Mouse (Mus musculus) A20 (cell line): Measurements from ENCODE around the gene Fuca1.
A peak's percentile ranks its signal among the peaks of the same experiment; 100 is the strongest.

Source experiments
- DNase-seq: peaks from one replicate; pipeline ENCODE4 v3.0.0-alpha.2; 2011; ENCODE audit warnings: low read depth, low spot score

Gene Fuca1

GRCm38 (mm10) chr4:135920304-135921241 lies at the start of gene Fuca1:
Gene Fuca1, plus strand, starts transcription at chr4:135920735.
- DNase-seq = peak; percentile 98

DNA sequence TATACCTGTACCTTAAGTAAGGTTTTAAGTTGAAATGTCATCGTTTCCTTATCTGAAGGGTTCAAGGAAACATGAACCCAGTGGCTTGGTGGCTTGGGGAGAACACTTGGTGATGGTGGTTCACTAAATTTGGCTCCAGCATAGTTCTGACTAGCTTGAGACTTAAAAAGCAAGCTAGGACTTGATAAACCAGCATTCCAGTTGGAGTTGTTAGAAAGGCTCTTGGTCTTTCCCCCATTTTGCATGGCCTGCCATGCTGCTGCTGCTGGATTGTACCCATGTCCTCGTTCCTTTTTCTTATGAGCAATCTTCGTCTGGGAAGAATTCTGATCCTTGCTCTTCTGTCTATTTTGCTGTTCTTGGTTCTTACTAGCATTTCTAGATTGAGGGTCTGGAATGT lies 48.5 kb upstream of the Fuca1 start:
- peak; percentile 53 for DNase-seq

DNA sequence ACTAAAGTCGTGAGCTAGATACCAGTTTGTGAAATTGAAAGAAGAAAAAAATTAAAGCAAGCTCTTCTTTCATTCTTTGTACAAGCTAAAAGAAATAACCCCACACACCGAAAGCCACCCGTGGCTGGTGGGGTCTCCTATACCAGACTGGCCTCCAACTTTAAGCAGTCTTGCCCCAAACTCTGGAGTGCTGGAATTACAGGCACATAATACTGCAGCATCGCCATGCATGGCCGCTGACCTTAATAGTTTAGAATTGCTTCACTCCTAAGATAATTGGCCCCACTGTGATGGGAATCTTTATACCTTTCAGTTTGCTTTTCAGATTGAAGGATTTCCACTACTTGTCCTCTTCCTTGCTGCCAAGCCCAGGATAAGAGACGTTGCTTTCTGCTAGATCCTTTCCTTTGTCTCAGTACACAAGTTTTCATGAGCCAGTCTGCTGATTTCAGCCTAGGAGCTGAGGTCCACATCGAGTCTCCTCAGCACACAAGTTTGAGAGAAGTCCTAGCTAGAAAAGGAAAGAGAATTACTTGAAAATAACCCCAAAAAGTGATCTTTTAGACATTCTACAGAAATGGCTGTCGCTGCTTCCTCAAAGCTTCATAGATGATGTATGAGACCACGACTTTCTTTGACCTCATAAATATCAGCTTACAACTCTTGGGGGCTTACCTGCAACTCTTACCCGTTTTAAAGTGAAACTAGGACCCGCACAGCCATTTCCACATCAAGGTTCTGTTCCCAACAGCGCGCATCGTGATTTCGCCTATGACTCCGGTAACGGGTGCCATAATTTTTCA lies 47.7 kb upstream of the Fuca1 start:
- DNase-seq = peak; percentile 60

DNA sequence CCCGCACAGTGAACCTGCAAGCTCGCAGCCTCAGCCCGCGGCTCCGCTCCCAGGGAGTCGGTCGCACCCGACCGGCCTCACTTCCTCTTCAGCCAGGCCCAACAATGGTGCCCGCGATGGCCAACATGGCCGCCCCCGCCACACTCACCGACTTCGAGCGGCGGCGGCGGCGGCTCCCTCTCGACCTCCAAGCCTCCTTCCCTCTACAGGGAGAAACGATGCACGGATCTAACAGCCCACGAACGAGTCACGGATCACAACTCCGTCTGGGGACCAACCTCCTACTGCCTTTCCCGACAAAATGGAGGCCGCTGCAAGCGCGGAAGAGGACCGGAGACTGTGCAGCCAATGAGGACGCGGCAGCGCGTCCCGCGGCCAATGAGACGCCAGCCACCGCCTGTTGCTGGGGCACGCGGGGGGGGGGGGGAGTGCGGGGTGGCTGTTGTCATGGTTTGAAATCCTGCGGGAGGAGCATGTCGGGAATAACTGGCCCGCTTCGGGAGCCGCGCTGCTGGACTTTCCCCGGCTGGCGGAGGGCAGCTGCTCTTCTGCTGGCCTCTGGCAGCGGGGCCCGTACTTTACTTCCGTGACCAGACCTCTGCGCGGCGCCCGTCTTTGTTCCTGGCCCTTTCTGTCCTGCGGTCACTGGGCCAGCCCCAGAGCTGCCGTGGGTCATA lies 46.9 kb upstream of the Fuca1 start, which contains the start of gene Pnrc2:
Gene Pnrc2 (minus strand): TSS at position 325 of the 677 bp plus-strand sequence.
- peak; percentile 97 for DNase-seq

GRCm38 (mm10) chr4:135874564-135875535 lies 45.7 kb upstream of the Fuca1 start:
- peak; percentile 75 for DNase-seq

- no peak for DNase-seq
Observed at GRCm38 (mm10) chr4:135875546-135875945, 45.0 kb upstream of the Fuca1 start.

DNA sequence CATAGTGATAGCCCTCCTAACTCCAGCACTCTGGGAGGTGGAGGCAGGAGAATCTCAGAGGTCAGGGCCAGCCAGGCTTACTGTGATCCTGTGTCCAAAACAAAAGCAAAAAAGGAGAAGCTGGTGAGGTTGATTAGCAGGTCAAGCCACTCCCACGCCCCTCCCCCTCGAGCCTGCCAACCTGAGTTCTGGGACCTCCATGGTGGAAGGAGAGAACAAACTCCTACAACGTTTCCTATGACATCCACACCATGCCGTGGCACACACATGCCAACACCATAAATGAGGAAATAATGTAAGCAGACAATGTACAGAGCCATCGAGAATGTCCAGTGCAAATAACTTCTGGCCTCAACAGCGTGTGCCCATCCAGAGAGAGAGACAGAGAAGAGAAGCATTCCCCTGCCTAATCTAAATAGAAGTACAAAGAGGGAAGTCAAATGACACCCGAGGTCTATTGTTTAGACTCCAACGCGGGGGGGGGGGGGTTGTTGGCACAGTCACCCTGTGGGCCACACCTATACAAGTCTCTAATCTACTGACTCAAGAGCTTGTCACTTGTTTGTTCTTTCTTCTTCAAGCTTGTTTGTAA lies 44.4 kb upstream of the Fuca1 start:
- peak; percentile 92 for DNase-seq

- DNase-seq = peak; percentile 96
Observed at GRCm38 (mm10) chr4:135876583-135877020, 43.9 kb upstream of the Fuca1 start.

DNA sequence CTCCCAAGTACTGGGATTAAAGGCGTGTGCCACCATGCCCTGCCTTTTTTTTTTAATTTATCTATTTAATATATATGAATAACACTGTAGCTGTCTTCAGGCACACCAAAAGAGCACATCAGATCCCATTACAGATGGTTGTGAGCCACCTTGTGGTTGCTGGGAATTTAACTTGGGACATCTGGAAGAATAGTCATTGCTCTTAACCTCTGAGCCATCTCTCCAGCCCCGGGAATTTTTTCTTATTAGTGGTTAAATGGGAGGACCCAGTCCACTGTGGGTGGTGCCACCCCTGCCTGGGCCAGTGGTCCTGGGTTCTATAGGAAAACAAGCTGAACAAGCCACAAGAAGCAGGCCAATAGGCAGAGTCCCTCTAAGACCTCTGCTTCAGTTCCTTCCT lies 42.8 kb upstream of the Fuca1 start:
- DNase-seq = peak; percentile 31

GRCm38 (mm10) chr4:135879021-135879420 lies 41.5 kb upstream of the Fuca1 start:
- no peak for DNase-seq

GRCm38 (mm10) chr4:135880018-135880417 lies 40.5 kb upstream of the Fuca1 start:
- DNase-seq = no peak

GRCm38 (mm10) chr4:135880576-135880975 lies 40.0 kb upstream of the Fuca1 start:
- DNase-seq = no peak

DNA sequence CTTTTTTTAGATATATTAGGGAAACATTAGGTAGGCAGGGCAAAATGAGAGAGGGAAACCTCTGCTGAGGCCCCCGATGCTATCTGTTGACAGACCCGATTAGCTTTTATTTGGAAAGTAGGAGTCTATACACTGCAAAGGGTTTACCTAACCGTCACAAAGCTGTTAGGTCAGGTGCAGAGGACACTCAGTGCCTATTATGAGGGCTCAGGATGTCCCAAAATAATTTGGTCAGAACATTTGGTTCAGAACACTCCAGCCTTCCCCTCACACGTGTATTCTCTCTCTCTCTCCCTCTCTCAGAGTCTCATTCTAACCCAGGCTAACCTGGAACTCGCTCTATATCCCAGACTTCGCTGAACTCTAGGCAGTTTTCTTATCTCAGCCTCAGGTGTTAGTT lies 38.5 kb upstream of the Fuca1 start:
- DNase-seq = no peak

DNA sequence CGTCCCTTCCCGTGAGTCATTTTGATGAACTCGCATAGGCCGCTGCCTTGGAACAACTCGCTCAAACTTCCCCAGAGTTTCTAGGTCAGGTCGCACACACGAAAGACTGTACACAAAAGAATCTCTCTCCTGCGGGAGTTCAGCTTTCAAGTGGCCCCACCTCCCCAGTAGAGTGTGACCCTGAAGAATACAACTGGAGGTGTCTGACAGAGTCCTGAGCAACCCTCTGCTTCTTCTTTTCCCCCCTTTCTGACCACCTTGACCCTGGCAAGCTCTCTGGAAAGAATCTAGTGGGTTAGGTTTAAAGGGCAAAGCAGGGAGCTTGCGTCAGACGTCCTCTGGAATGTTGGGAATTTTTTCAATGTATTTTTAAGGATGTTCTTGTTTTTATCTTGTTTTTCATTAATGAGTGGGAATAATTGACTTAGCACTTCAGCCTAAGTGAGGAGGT lies 37.1 kb upstream of the Fuca1 start:
- no peak for DNase-seq

GRCm38 (mm10) chr4:135883881-135884516 lies 36.5 kb upstream of the Fuca1 start:
- no peak for DNase-seq

DNA sequence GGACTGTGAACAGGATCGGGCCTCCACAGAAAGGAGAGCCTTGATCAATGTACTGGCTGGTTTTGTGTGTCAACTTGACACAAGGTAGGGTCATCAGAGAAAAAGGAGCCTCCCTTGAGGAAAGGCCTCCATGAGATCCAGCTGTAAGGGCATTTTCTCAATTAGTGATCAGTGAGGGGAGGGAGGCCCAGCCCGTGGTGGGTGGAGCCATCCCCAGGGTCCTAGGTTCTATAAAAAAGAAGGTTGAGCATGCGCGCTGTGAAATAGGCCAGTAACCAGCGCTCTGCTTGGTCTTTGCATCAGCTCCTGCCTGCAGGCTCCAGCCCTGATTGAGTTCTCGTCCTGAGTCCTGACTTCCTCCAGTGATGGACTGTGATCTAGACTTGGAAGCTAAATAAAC lies 36.0 kb upstream of the Fuca1 start:
- no peak for DNase-seq

GRCm38 (mm10) chr4:135885676-135886075 lies 34.9 kb upstream of the Fuca1 start:
- no peak for DNase-seq

- no peak for DNase-seq
Observed at GRCm38 (mm10) chr4:135886184-135886583, 34.4 kb upstream of the Fuca1 start.

GRCm38 (mm10) chr4:135888448-135889057 lies 32.0 kb upstream of the Fuca1 start:
- DNase-seq = no peak
